Mouse (Mus musculus) forebrain, embryonic 15.5 days (tissue): ENCODE data around the gene Tnfrsf13b. TPM values are rescaled to one million over a fixed set of nuclear protein-coding genes. Genes with fewer than 3 reads are reported as not detected.

ENCODE experiments used
- ATAC-seq: fragments of 200-750 bp; cut with Nextera tagmentation; replicated peaks from 2 replicates; pipeline ENCODE4 v1.8.0; 2017; ENCODE audit warnings: mild to moderate bottlenecking, moderate TSS enrichment, moderate library complexity
- H3K27ac ChIP-seq: fragments of 300-500 bp; sonication (generic); replicated peaks from 2 replicates; pipeline ENCODE4 v1.5.1; 2015; ENCODE audit warnings: mild to moderate bottlenecking, inconsistent platforms
- H3K27me3 ChIP-seq: fragments of 300-500 bp; sonication (generic); 2 replicates; pipeline ENCODE4 v1.6.1; 2015; ENCODE audit warnings: inconsistent platforms
- H3K36me3 ChIP-seq: fragments of 300-500 bp; sonication (generic); 2 replicates; pipeline ENCODE4 v1.6.1; 2015; ENCODE audit warnings: mild to moderate bottlenecking, inconsistent platforms
- H3K4me1 ChIP-seq: fragments of 300-500 bp; sonication (generic); 2 replicates; pipeline ENCODE4 v1.6.1; 2015; ENCODE audit warnings: inconsistent platforms
- H3K4me2 ChIP-seq: fragments of 300-500 bp; sonication (generic); replicated peaks from 2 replicates; pipeline ENCODE4 v1.6.1; 2015; ENCODE audit warnings: mild to moderate bottlenecking, inconsistent platforms
- H3K4me3 ChIP-seq: fragments of 300-500 bp; sonication (generic); 2 replicates; pipeline ENCODE4 v1.5.1; 2015; ENCODE audit warnings: mild to moderate bottlenecking, inconsistent platforms
- H3K9ac ChIP-seq: fragments of 300-500 bp; sonication (generic); replicated peaks from 2 replicates; pipeline ENCODE4 v1.6.1; 2015; ENCODE audit warnings: mild to moderate bottlenecking, inconsistent platforms
- H3K9me3 ChIP-seq: fragments of 300-500 bp; sonication (generic); 2 replicates; pipeline ENCODE4 v1.6.1; 2016; ENCODE audit warnings: inconsistent platforms
- WGBS: fragments of 180-500 bp; shearing (Covaris S2); methylation state at CpG from one replicate; pipeline ENCODE4 v1.1.7; 2015; ENCODE audit warnings: mixed read lengths; 5-methylcytosine and 5-hydroxymethylcytosine counted together
- polyA plus RNA-seq: library from polyadenylated mRNA; unstranded; fragments of >200 nt; fragmentation: Nextera tagmentation; extraction: Ambion mirVana; gene quantifications from 2 replicates; pipeline ENCODE4 v1.2.1, GENCODE M21; 2015

Gene Tnfrsf13b
- polyA plus RNA-seq, result 0.78 and 0.91 TPM in 2 replicates

GRCm38 (mm10) chr11:61126606-61127355 lies at the start of gene Tnfrsf13b:
Gene Tnfrsf13b, plus strand, starts transcription at chr11:61126755.
- Histone ChIP-seq H3K36me3 (no peaks in the 10 kb centered on the region), H3K9me3 (no peaks in the 10 kb centered on the region), H3K4me3 (no peak within 1 kb of the TSS), H3K4me2 (no peak within 1 kb of the TSS), H3K27ac (no peak within 1 kb of the TSS), H3K4me1 (no peaks in the 10 kb centered on the region), H3K27me3 (no peaks in the 10 kb centered on the region), H3K9ac (no peak within 1 kb of the TSS)
- ATAC-seq, result no peak
- 87% methylated on average over 23 of the region's 23 CpGs for WGBS

GRCm38 (mm10) chr11:61081624-61082023 lies 44.9 kb upstream of the Tnfrsf13b start:
- Histone ChIP-seq H3K9ac (no peak overlapping the region), H3K36me3 (no peaks in the 10 kb centered on the region), H3K4me2 (no peak overlapping the region), H3K4me3 (no peak overlapping the region), H3K4me1 (no peaks in the 10 kb centered on the region), H3K9me3 (no peaks in the 10 kb centered on the region), H3K27me3 (no peaks in the 10 kb centered on the region), H3K27ac (no peak overlapping the region)
- ATAC-seq, result no peak
- WGBS, result 77% methylated on average over 2 of the region's 2 CpGs

GRCm38 (mm10) chr11:61090195-61090594 lies 36.4 kb upstream of the Tnfrsf13b start:
- H3K27ac ChIP-seq, result no peak overlapping the region
- no peaks in the 10 kb centered on the region for H3K27me3 ChIP-seq
- no peak overlapping the region for H3K4me2 ChIP-seq
- no peak overlapping the region for H3K4me3 ChIP-seq
- no peak for ATAC-seq
- no peaks in the 10 kb centered on the region for H3K9me3 ChIP-seq
- peaks cover 3% of the 10 kb centered on the region; the same call in 1 of the 2 replicates for H3K4me1 ChIP-seq
- WGBS, result 73% methylated on average over 7 of the region's 7 CpGs
- no peaks in the 10 kb centered on the region for H3K36me3 ChIP-seq
- no peak overlapping the region for H3K9ac ChIP-seq

DNA sequence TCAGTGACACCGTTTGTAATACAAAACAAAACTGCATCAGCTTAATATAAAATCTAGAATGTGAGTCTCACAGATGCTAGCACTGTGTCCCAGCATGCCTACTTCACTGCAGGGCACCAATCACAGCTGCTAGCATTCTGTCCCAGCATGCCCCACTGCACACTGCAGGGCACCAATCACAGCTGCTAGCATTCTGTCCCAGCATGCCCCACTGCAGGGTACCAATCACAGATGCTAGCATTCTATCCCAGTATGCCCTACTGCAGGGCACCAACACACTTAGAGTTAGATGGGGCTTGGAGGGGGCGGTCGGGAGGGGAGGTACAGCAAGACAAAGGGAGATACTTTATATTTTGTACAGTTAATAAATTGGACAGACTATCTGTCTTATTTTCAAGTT lies 35.4 kb upstream of the Tnfrsf13b start:
- no peak overlapping the region for H3K4me3 ChIP-seq
- H3K9me3 ChIP-seq, result no peaks in the 10 kb centered on the region
- ATAC-seq, result peak; percentile 67; the same call in 1 of the 2 replicates
- peaks cover 3% of the 10 kb centered on the region; the same call in 1 of the 2 replicates for H3K4me1 ChIP-seq
- H3K27me3 ChIP-seq, result no peaks in the 10 kb centered on the region
- no peaks in the 10 kb centered on the region for H3K36me3 ChIP-seq
- 65% methylated on average over 3 of the region's 3 CpGs for WGBS
- H3K27ac ChIP-seq, result no peak overlapping the region
- H3K4me2 ChIP-seq, result no peak overlapping the region
- no peak overlapping the region for H3K9ac ChIP-seq

- no peak overlapping the region for H3K4me2 ChIP-seq
- H3K9me3 ChIP-seq, result no peaks in the 10 kb centered on the region
- H3K36me3 ChIP-seq, result no peaks in the 10 kb centered on the region
- H3K27ac ChIP-seq, result no peak overlapping the region
- no peak overlapping the region for H3K4me3 ChIP-seq
- peak; percentile 63; the same call in 1 of the 2 replicates for ATAC-seq
- H3K9ac ChIP-seq, result no peak overlapping the region
- no peaks in the 10 kb centered on the region for H3K27me3 ChIP-seq
- peaks cover 3% of the 10 kb centered on the region; the same call in 1 of the 2 replicates for H3K4me1 ChIP-seq
- WGBS, result 10% methylated on average over 7 of the region's 7 CpGs
Observed at GRCm38 (mm10) chr11:61091642-61092262, 34.8 kb upstream of the Tnfrsf13b start.

DNA sequence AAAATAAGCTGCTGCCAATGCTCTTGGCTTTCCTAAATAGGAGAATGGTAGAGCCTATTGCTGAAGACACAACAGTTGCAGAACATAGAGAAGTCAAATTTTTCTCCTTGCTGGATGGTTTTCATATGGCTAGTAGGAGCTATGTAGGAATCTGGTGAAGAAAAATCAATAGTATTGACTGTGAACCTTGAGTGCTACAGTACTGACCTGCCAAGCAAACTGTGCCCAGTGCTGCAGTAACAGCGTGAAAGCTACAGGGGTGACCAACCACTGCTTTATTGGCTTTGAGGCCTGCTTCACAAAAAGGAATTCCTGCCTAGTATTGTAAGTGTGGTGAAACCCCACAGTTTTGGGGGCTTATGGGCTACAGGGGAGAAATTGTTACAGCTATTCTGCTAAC lies 28.5 kb upstream of the Tnfrsf13b start:
- Histone ChIP-seq H3K27ac (no peak overlapping the region), H3K9me3 (no peaks in the 10 kb centered on the region), H3K36me3 (no peaks in the 10 kb centered on the region), H3K27me3 (no peaks in the 10 kb centered on the region), H3K4me1 (no peaks in the 10 kb centered on the region), H3K4me2 (no peak overlapping the region), H3K4me3 (no peak overlapping the region), H3K9ac (no peak overlapping the region)
- WGBS, result 72% methylated on average over 1 of the region's 1 CpGs
- ATAC-seq, result no peak

- 48% methylated on average over 13 of the region's 13 CpGs for WGBS
- Histone ChIP-seq H3K27me3 (no peaks in the 10 kb centered on the region), H3K27ac (no peak overlapping the region), H3K4me1 (peaks cover 9% of the 10 kb centered on the region; the same call in 1 of the 2 replicates), H3K4me3 (no peak overlapping the region), H3K9ac (no peak overlapping the region), H3K36me3 (no peaks in the 10 kb centered on the region), H3K4me2 (no peak overlapping the region), H3K9me3 (no peaks in the 10 kb centered on the region)
- no peak for ATAC-seq
Observed at GRCm38 (mm10) chr11:61102397-61103339, 23.9 kb upstream of the Tnfrsf13b start.

- 17% methylated on average over 20 of the region's 20 CpGs for WGBS
- Histone ChIP-seq H3K27ac (no peak overlapping the region), H3K27me3 (no peaks in the 10 kb centered on the region), H3K9ac (no peak overlapping the region), H3K36me3 (no peaks in the 10 kb centered on the region), H3K4me2 (no peak overlapping the region), H3K4me1 (peaks cover 9% of the 10 kb centered on the region; the same call in 1 of the 2 replicates), H3K4me3 (no peak overlapping the region), H3K9me3 (no peaks in the 10 kb centered on the region)
- ATAC-seq, result peak; percentile 92
Observed at GRCm38 (mm10) chr11:61104241-61104901, 22.2 kb upstream of the Tnfrsf13b start.

GRCm38 (mm10) chr11:61108911-61109361 lies 17.6 kb upstream of the Tnfrsf13b start:
- WGBS, result 88% methylated on average over 12 of the region's 12 CpGs
- Histone ChIP-seq H3K9ac (no peak overlapping the region), H3K4me1 (peaks cover 7% of the 10 kb centered on the region; the same call in 1 of the 2 replicates), H3K27ac (no peak overlapping the region), H3K36me3 (no peaks in the 10 kb centered on the region), H3K9me3 (no peaks in the 10 kb centered on the region), H3K4me2 (no peak overlapping the region), H3K4me3 (no peak overlapping the region), H3K27me3 (no peaks in the 10 kb centered on the region)
- no peak for ATAC-seq

- H3K4me3 ChIP-seq, result no peak overlapping the region
- H3K36me3 ChIP-seq, result no peaks in the 10 kb centered on the region
- 89% methylated on average over 6 of the region's 6 CpGs for whole genome bisulfite sequencing
- no peaks in the 10 kb centered on the region for H3K9me3 ChIP-seq
- no peaks in the 10 kb centered on the region for H3K27me3 ChIP-seq
- H3K9ac ChIP-seq, result no peak overlapping the region
- 0 out of 2 replicates have a peak, but pooled peaks cover under 1% of the 10 kb centered on the region for H3K4me1 ChIP-seq
- no peak overlapping the region for H3K4me2 ChIP-seq
- no peak overlapping the region for H3K27ac ChIP-seq
- ATAC-seq, result no peak
Observed at GRCm38 (mm10) chr11:61109707-61110106, 16.8 kb upstream of the Tnfrsf13b start.

DNA sequence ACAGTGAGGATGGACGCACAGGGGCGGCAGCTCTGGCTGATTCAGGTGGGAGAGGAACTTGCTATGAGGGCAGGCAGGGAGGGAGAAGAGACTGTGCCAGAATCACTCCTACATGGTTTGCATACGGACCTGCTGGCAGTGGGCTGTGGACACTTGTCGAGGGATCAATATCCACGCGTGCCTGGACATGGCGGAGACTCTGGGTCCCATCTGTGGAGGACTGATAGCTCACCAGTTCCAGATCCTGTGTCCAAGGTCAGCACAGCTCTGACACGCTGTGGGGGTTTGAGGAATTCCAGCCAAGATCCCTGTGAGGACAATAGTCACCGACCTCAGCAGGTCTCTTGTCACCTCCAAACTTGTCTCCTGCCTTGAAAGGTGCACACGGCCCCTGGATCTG lies 16.4 kb upstream of the Tnfrsf13b start:
- Histone ChIP-seq H3K4me3 (no peak overlapping the region), H3K4me1 (no peaks in the 10 kb centered on the region), H3K4me2 (no peak overlapping the region), H3K27me3 (no peaks in the 10 kb centered on the region), H3K36me3 (no peaks in the 10 kb centered on the region), H3K27ac (no peak overlapping the region), H3K9ac (no peak overlapping the region), H3K9me3 (no peaks in the 10 kb centered on the region)
- WGBS, result 87% methylated on average over 10 of the region's 10 CpGs
- ATAC-seq, result no peak
